Mouse (Mus musculus): ENCODE data around the gene Fntb.
"Not testable (repeated sequence)": the region's sequence is repeated elsewhere in the genome, so short reads cannot be mapped to it uniquely, and the experiment has no call there.

Fntb gene

DNA sequence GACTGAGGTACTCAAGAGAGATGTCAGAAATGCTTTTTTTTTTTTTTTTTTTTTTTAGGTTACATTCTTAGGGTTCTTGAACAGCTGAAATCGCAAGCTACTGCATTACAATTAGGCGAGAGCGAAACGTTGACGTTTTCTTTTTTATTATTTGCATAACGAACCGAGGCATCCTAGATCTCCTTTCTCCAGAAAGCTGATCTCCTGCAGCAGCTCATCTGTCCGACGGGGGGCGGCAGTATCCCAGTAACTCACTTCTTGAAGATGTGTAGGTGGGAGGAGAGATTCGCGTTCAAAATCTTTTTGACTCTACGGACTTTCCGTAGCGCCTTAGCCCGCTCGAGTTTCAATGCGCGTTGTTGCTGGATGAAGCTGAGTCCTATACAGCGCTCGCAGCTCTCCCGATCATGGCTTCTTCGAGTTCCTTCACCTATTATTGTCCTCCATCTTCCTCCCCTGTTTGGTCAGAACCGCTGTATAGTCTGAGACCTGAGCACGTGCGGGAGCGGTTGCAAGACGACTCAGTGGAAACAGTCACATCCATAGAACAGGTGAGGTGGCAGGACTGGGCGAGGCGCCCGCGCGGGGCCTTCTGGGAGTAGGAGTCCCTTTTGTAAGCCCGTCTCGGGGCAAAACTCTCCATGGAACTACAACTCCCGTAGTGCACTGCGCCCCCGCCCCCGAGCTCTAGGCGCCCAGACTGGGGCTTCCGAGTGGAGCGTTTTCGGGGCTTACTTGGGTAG lies 71.9 kb downstream of the Fntb start:
- DNase-seq (ENCODE audit: low read depth, low spot score), result peak; percentile 99

DNA sequence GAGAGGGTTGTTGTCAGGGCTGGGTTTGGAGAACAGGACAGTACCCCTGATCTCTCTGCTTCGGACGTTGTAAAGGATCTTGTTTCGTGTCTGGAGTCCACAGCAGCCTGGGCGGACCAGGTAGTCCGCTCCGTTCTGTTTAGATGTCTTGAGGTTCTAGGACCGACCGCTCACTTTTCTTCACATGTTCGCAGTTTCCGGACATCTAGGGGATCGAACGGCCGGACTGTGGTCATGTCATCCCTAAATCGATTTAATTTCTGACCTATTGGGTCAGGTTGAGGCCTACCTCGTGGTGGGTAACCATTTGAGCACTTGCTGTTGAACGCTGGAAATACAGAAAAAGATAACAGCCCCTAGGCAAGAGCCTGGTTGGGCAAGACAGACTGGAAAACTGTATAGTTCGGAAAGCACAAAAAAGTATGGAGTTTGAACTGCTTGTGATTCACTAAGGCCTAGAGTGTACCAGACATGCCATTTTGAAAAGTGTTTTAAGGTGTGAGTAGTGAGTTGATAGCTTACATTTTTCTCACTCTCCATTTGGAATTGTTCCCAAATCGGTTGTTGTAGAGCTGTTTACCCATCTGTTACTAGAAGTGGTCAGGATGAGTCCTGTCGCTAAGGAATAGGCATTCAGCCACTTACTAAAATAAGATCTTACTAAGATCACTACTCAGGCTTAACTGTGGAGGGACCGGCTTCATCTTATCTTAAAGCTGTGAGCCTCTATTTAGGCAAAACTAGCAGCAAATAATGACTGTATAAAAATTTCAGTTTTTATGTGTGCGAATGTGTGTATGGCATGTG lies 72.7 kb downstream of the Fntb start:
- DNase-seq (ENCODE audit: low read depth, low spot score), result peak; percentile 35

DNA sequence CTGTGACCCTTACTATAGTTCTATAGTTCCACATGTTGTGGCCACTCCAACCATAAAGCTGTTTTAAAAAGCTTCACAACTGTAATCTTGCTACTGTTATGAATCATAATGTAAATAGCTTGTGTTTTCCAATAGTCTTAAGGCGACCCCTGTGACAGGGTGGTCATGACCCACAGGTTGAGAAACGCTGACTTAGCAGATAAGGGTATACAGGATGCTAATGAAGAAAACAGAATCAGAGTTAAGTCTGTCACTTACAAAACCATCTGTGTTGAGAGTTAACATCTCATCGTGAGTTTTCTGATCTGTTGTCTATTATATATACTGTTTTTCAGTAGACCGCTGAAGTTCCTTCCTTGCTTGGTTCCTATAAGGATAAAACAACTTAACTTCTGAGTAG lies 73.9 kb downstream of the Fntb start:
- DNase-seq (ENCODE audit: low read depth, low spot score), result no peak

DNA sequence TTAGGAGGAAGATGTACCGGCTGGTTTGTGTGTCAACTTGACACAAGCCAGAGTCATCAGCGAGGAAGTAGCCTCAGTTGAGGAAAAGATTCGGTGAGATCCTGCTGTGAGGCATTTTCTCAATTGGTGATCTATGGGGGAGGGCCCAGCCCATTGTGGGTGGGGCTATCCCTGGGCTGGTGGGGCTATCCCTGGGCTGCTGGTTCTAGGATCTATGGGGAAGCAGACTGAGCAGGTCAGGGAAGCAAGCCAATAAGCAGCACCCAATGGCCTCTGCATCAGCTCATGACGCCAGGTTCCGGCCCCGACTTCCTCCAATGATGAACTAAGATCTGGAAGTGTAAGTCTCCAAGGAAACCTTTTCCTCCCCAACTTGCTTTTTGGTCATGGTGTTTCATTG lies 74.7 kb downstream of the Fntb start:
- no peak for DNase-seq (ENCODE audit: low read depth, low spot score)

DNA sequence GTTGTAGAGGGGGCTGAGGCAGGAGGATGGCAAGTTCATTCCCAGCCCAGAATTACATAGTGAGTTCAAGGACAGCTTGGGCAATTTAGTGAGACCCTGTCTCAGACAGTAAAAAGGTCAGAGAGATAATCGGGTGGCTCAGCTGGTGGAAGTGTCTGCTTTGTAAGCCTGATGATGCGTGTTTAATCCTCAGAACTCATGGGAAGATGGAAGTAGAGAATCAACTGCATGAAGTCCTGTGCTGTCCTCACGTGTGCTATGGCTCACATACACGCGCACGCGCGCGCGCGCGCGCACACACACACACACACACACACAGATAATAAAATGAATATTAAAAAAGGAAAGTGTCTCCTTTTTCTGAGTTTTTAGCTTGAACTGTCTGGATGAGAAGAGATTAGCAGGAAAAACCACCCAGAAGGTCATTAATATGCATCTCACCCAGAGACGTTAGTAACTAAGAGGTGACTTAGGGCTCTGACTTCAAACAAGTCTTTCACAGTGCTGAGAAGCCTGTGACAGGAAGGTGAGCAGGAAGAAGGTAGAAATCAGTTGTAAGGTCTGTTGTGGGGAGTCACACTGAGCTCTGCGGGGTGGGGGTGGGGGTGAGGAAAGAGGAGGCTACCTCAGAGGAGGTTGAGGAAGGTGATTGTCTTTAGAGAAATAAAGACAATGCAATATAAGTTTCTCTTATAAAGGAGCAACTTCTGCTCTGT lies 79.1 kb downstream of the Fntb start:
- DNase-seq (ENCODE audit: low read depth, low spot score), result no peak

DNA sequence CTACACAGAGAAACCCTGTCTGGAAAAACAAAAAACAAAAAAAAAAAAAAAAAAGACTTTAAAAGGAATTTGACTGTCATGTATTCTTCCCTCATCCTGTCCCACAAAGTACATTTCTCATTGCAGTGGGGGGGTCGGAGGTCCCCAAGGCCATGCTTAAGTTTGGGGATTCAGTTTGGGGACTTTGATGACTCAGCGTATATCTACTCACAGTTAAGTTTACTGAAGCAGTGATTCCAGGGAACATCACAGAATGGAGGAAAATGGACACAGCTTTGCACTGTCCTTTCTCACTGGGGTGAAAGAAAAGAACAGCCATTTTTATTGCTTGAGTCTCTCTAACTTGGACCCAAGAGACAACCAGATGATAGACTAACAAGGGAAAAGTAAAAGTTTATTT lies 87.0 kb downstream of the Fntb start:
- no peak for DNase-seq (ENCODE audit: low read depth, low spot score)

DNA sequence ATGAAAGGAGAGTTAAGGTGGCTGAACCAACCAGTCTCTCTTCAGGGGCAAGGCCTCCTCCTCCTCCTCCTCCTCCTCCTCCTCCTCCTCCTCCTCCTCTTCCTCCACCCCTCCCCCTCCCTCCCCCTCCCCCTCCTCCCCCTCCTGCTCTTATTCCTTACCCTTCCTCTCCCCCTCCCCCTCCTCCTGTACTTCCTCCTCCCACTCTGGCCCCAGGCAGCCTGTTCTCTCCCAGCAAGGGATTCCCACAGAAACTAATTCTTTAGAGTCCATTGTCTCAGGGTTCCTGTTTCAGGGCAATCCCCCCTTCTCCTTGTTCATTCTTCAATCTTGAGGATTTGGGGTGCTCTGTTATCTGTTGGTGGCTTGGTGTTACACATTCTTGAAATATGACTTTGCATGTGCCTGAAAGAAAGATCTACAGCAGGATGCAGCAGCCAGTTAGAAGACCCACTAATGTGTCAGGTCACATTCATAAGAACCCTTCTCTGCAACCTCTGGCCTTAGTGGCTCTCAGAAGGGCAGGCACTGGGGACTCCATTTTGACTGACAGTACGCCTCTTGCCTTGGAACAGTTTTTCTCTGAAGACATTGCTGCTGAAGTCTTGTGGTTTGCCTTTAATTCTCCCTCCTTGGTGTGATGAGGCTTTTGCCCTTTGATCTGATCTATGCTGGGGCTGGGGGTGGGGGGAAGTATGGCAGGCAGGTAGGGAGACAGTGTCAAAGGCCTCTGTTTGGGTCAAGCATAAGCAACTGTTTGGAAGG lies 88.2 kb downstream of the Fntb start:
- no peak for DNase-seq (ENCODE audit: low read depth, low spot score)

DNA sequence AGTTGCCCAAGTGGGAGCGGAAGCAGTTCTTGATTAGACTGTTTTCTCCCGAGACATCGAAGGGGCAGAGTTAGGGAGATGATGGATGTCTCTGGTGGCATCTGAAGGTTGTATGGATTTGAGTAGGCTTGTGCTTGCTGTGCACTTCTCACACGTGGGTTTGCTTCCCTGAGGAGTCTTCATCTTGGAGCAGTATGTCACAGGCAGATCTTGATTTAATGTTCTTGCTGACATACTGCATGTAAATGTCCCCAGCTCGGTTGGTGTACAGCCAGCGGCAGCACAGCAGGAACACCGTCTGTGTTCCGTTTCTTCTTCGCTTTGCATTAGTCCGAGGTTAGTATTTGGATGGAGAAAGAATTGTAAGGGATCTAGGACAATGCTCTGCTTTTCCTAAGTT lies 91.7 kb downstream of the Fntb start:
- no peak for DNase-seq (ENCODE audit: low read depth, low spot score)

DNA sequence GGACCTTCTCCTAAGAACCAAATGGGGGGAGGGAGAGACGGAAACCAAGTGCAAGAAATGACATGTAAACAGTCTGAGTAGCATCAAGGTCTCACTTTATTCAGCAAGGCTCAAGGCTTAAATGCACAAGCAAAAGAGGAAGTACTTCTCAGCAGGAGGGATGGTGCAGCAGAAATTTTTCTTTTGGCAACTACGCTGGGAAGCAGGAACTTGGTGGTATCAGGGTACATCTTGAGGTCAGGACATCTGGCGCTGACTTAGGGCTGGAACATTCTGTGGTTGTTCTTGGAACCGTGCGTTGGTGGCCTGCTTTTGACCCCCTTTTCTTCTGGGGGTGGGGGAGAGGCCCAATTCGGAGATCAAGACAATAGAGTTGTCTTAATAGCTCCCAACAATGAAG lies 93.4 kb downstream of the Fntb start:
- DNase-seq (ENCODE audit: low read depth, low spot score), result not testable (repeated sequence)

DNA sequence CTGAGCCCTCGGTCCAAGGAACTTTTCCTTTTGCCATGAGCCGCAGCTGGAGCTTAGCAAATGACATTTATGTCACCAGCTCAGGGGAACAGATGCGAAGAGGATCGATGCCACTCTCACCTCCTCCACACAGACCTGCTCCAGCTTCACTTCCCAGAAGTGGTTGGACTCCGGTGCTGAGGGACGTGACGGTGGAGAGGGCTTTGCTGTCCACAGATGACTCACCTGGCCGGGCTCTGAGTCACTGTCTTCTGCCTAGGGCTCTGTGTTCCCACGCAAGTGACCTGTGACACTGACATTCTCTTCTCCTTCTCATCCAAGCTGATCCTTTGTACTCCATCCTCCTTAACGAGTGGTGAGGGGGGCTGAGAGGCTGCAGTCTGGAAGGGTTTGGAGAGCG lies 98.3 kb downstream of the Fntb start:
- DNase-seq (ENCODE audit: low read depth, low spot score), result no peak

DNA sequence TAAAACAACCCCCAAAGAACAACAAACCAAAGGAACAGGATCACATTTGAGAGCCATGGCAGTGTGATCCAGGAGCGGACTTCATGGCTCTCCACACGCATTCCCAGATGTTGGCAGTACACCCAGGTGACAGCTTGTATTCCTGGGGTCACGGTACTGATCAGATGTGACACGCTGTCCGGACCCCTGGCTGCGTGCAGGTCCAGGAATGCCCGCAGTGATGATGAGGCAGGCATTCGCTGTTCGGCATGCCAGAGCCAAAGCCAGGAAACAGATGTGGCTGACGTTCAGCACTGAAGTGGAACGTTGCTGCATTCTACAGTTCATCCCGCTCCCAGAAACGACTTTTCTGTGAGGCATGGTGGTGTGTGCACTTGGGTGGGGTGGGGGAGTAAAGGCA lies 99.9 kb downstream of the Fntb start:
- no peak for DNase-seq (ENCODE audit: low read depth, low spot score)

DNA sequence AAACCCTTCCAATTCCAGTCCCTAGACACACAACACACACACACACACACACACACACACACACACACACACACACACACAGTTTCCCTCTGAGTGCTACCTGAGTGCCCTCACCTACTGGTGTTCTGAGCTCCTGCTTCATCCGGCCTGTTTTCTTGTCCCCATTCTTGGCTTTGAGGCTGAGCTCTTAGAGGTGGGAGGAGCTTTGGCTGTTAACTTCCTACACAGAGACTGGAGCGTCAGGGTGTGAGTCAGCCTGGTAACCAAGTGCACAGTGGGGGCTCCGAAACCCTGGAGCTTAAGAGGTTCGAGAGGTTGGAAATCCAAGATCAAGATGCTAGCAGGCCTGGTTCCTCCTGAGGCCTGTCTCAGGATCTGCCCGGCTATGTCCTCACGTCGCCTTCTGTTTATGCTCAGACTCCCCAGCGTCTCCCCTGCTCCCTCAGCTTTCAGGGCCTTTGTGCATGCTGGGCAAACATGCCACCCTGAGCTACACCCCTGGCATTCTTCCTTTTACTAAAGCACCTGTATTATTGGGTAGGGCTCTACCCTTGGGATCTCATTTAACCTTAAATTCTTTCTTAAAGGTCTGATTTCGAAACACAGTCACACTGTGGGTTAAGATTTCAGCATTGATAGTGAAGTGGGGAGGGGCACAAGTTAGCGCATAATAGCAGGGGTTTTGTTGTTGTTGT lies 102.3 kb downstream of the Fntb start:
- DNase-seq (ENCODE audit: low read depth, low spot score), result no peak

DNA sequence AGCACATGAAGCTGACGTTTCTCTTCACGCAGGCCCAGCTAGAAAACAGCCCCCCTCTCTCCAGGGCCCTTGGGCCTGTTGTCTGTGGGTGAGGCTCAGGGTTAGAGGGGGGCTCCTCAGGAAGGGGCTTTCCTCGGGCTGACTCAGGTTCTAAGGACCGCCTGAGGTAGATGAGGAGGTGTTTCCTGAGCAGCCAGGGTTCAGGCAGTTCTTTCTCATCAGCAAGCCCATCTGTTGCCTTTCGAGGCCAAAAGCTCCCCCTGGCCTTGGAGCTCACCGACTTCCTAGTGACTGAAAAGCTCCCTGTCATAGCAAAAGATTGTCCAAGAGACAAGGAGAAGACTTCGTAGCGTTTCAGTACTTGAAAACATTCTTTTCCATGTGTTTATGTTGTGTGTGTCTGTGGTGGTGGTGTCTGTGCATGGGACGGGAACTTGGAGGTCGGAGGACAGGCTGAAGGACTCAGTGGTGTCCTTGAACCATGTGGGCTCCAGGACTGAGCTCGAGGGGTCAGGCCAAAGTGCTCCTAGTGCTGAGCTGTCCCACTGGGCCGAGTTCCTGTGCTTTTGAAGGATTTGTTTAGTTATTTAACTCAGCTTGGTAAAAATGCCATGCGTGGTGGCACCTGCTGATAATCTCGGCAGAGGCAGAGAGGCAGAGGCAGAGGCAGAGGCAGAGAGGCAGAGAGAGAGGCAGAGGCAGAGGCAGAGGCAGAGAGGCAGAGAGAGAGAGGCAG lies 103.2 kb downstream of the Fntb start:
- no peak for DNase-seq (ENCODE audit: low read depth, low spot score)

DNA sequence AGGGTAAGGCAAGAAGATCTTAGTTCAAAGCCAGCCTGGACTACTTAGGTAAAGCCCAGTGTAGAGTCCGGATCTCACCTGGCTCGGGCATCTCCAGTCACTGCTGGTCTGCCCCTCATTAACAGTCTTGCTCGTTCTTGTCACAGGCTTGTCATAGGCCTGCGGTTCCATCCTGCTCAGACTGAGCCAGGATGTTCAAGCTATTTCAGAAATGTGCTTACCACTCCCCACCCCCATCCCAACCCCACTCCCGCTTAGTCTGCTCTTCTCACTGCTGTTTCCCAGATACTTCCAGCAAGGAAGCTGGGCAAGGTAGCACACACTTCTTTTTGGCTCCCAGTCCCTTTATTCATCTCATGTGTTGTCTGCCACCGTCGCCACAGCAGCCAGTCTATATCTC lies 104.2 kb downstream of the Fntb start:
- DNase-seq (ENCODE audit: low read depth, low spot score), result no peak

DNA sequence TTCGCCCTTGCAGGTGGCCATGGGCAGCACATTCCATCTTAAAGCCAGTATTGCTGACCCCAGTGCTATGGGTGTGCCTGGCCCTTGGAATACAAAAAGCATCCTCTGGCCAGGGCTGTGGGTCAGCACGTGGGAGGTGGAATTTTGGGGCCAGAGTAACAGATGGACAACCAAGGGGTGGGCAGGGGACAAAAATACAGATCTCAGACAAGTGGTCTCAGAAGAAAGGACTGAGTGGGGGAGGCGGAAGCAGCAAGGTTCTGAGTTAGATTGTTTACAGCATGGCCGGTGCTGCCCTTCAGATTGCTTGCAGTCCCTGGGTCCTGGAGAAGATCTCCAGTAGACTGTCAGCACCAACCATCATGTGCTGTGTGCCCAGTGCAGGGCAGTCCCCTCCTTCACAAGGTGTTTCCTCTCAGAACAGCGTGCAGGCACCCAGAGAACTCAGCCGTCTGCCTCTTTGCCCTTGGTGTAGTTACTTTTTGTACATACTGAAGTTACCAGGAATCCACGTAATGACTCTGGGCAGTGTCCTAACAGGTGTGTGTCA lies 107.5 kb downstream of the Fntb start:
- no peak for DNase-seq (ENCODE audit: low read depth, low spot score)

DNA sequence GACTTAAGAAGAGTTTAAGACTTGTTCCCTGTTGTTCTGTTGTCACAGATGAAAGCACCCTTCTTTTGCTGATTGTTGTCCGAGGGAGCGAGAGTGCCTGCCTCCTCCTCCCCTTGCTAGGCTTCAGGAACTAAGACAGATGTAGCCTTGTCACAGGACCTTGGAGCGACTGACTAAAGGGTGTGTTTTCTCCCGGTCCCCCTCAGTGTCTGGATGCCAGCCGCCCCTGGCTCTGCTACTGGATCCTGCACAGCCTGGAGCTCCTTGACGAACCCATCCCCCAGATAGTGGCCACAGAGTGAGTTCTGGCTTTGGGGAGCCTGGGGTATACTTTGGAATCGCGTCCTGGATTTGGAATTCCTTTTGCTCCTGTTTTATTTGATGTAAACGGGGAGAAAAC lies 109.4 kb downstream of the Fntb start:
- no peak for DNase-seq (ENCODE audit: low read depth, low spot score)

DNA sequence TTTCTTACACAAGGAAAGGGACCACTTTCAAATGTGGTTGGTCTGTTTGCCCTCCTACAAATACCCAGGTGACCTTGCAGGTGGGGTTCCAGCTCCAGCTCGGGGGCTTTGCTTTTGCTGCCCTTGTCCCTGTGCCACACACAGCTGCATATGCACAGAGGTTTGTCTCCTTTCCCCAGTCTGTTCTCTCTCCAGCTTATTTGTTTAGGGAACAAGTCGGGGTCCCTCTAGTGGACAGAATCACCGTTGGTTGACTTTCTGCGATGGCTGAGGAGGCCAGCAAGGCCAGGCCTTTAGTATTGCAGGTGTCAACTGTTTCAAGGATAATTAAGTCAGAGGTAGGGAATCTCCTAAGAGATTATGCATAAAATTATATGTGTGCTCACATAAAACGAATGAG lies 113.9 kb downstream of the Fntb start:
- DNase-seq (ENCODE audit: low read depth, low spot score), result peak; percentile 59

DNA sequence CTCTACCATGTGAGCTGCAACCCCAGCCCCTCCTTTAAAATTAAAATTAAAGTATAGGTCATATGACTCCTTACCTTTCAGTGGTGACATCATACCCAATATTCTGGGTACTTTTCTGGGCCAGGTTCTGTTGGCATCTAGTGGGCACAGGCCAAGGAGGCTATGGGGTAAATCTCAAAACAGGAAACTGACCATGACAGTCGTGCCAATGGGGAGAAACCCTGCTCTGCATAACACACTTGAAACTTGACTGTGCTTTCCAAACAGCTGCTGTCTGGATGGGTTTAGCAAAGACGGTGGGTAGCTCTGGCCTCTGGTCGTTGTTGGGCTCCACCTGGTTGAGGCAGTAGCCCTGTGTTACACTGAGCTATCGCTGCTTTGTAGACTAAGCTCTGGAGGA lies 114.7 kb downstream of the Fntb start:
- DNase-seq (ENCODE audit: low read depth, low spot score), result no peak

DNA sequence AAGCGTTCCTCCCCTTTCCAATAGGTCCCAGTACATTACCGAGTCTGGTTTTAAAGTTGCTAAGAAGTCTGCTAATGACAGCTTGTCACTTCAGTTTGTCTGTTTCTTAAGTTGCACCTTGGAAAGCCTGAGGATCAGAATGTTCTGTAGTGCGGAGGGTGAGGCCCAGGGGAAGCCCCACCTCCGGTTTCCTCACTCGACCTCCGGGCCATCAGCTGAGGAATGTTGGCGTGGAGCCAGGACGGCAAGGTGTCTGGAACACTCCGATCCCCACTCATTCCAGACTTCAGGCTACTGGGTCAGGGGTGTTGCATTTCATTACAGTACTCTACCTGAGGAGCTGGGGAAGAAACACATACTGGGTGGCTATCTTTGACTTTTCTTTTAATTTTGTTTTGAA lies 118.4 kb downstream of the Fntb start:
- DNase-seq (ENCODE audit: low read depth, low spot score), result no peak

DNA sequence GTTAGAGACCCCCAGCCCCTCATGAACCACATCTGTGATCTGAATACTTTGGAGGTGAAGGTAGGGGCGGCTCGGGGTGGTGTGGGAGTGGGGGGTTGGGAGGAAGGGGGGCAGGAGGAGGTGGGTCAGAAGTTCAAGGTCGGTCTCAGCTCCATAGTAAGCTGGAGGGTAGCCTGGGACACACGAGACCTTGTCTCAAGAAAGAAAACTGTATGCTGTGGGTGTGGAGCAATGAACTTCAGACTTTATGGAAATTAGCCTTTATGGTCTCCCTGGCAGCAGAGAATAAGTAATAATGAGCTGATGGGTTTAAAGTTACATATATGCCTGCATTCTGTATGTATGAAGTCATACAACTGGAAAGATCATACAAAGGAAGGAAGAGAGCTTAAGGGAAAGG lies 119.7 kb downstream of the Fntb start:
- no peak for DNase-seq (ENCODE audit: low read depth, low spot score)

Data from A20 (cell line).